Mouse (Mus musculus) naive thymus-derived CD4-positive, alpha-beta T cell, adult 5 months (primary cell): ENCODE measurements around the gene 1700125H20Rik. TPM values are rescaled to one million over a fixed set of nuclear protein-coding genes. Genes with fewer than 3 reads are reported as not detected.

Experiments used
- polyA plus RNA-seq: library from polyadenylated mRNA; unstranded; fragments of 100-300 nt; shearing (Covaris generic); gene quantifications from one replicate; pipeline ENCODE4 v1.2.1, GENCODE M21; 2017

1700125H20Rik gene
- not detected for polyA plus RNA-seq

GRCm38 (mm10) chr11:85170058-85170740 is at the start of gene 1700125H20Rik:
TSS of gene 1700125H20Rik (plus strand) at chr11:85170404.

DNA sequence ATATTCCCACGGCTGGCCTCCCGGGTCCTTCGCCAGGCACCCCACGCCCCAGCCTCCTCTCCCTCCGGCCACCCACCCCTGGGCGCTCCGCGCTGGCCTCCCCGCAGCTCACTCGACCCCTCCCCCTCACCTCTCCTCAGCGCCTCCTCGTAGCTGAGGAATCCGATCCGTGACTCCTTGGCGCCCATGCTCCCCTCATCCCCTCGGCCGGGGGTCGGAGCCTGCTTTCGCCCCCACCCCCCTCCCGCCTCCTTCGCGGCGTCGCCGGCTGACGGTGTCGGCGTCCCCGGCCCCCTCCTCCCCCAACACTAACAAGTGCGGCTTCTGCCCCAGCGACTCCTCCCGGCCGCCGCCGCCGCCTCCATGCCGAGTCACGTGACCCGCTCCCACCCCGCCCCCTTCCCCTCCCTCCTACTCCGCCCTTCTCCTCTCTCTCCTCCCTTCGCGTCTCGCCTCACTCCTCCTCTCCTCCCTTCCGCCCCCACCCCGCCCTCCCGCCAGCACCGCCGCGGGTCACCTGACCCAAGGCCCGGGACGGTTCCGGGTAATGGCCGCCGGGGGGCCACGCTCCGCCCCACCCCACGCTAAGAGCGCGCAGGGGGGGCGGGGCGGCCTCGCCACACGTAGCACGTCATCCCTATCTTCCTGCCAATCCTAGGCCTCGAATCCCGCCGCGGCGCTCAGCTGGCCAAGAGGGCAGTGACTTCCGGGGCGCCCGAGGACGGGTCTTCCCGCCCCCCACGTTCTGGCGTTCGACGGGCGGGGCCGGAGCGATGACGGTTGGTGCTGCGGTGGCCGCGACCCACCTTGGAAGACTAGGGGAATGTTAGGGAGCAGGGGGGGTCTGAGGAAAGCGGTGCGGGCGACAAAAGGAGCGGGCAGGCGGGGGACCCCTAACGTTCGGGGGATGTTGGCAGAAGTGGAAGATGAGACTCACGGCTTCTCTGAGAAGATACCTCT is 30.3 kb upstream of the 1700125H20Rik start, which contains the start of gene Usp32:
TSS of gene Usp32 (minus strand) at position 581 of the 960 bp plus-strand sequence.

Other genes starting within 250 kb of the 1700125H20Rik start
- not detected for gene Car4, start 212.6 kb upstream of the 1700125H20Rik start, polyA plus RNA-seq
- 18.1 TPM for gene Usp32, start 30.2 kb upstream of the 1700125H20Rik start, polyA plus RNA-seq
- 47.8 TPM for gene Appbp2, start 64.7 kb downstream of the 1700125H20Rik start, polyA plus RNA-seq
- 46.6 TPM for gene Ppm1d, start 140.8 kb downstream of the 1700125H20Rik start, polyA plus RNA-seq
- 53.7 TPM for gene Bcas3, start 182.8 kb downstream of the 1700125H20Rik start, polyA plus RNA-seq